Mouse (Mus musculus): ENCODE data around the gene Masp2. TPM values are rescaled to one million over a fixed set of nuclear protein-coding genes. Genes with fewer than 3 reads are reported as not detected.
A peak's percentile ranks its signal among the peaks of the same experiment; 100 is the strongest.

The Masp2 gene
- polyA plus RNA-seq, 1 experiment = 0.82 TPM

- TF ChIP-seq POLR2A (IDR thresholded peaks at IDR 0.05; ENCODE audit: borderline replicate concordance, insufficient read depth, low read length) (no peak), CTCF (IDR thresholded peaks at IDR 0.05; ENCODE audit: borderline replicate concordance, insufficient read depth, low read depth, low read length) (no peak)
- Histone ChIP-seq H3K27me3 (ENCODE audit: control insufficient read depth, insufficient read depth, low read length) (no peaks in the 10 kb centered on the region), H3K4me1 (ENCODE audit: control insufficient read depth, insufficient read depth, low read length) (no peaks in the 10 kb centered on the region; the same call in 1 of the 2 replicates), H3K27ac (ENCODE audit: insufficient read depth, low read length) (no peak overlapping the region), H3K4me3 (replicated peaks; ENCODE audit: insufficient read depth, low read depth, low read length) (no peak overlapping the region)
- WGBS = 84% methylated on average over 5 of the region's 5 CpGs
- no peak for DNase-seq
These were observed 38.8 kb downstream of the Masp2 start for GRCm38 (mm10) chr4:148641121-148641520.

- 41% methylated on average over 15 of the region's 15 CpGs for WGBS
- peak in 1 of 2 experiments; percentile 31 for DNase-seq
- TF ChIP-seq CTCF (IDR thresholded peaks at IDR 0.05; ENCODE audit: borderline replicate concordance, insufficient read depth, low read depth, low read length) (no peak), POLR2A (IDR thresholded peaks at IDR 0.05; ENCODE audit: borderline replicate concordance, insufficient read depth, low read length) (no peak)
- Histone ChIP-seq H3K4me3 (replicated peaks; ENCODE audit: insufficient read depth, low read depth, low read length) (peak within 1 kb of the TSS; percentile 23), H3K27ac (ENCODE audit: insufficient read depth, low read length) (no peak within 1 kb of the TSS), H3K4me1 (ENCODE audit: control insufficient read depth, insufficient read depth, low read length) (no peaks in the 10 kb centered on the region; the same call in 1 of the 2 replicates), H3K27me3 (ENCODE audit: control insufficient read depth, insufficient read depth, low read length) (no peaks in the 10 kb centered on the region)
These were observed 41.2 kb downstream of the Masp2 start, which contains the start of gene Gm572 for GRCm38 (mm10) chr4:148643291-148644156. TSS of gene Gm572 (plus strand) at chr4:148643317.

- no peak overlapping the region for H3K27ac ChIP-seq (ENCODE audit: insufficient read depth, low read length)
- peak; percentile 61 to 72 for DNase-seq
- 15% methylated on average over 9 of the region's 9 CpGs for WGBS
- peak; percentile 70; the same call in 1 of the 2 replicates for TF ChIP-seq CTCF (IDR thresholded peaks at IDR 0.05; ENCODE audit: borderline replicate concordance, insufficient read depth, low read depth, low read length)
- no peak for TF ChIP-seq POLR2A (IDR thresholded peaks at IDR 0.05; ENCODE audit: borderline replicate concordance, insufficient read depth, low read length)
- H3K27me3 ChIP-seq (ENCODE audit: control insufficient read depth, insufficient read depth, low read length) = no peaks in the 10 kb centered on the region
- H3K4me1 ChIP-seq (ENCODE audit: control insufficient read depth, insufficient read depth, low read length) = no peaks in the 10 kb centered on the region; the same call in 1 of the 2 replicates
- H3K4me3 ChIP-seq (replicated peaks; ENCODE audit: insufficient read depth, low read depth, low read length) = peak overlapping the region; percentile 23
These were observed 41.8 kb downstream of the Masp2 start for GRCm38 (mm10) chr4:148644157-148644511.

- Histone ChIP-seq H3K4me1 (ENCODE audit: control insufficient read depth, insufficient read depth, low read length) (no peaks in the 10 kb centered on the region; the same call in none of the 2 replicates), H3K27me3 (ENCODE audit: control insufficient read depth, insufficient read depth, low read length) (no peaks in the 10 kb centered on the region), H3K4me3 (replicated peaks; ENCODE audit: insufficient read depth, low read depth, low read length) (no peak overlapping the region), H3K27ac (ENCODE audit: insufficient read depth, low read length) (no peak overlapping the region)
- WGBS = 73% methylated on average over 6 of the region's 6 CpGs
- TF ChIP-seq CTCF (IDR thresholded peaks at IDR 0.05; ENCODE audit: borderline replicate concordance, insufficient read depth, low read depth, low read length) = no peak
- no peak for TF ChIP-seq POLR2A (IDR thresholded peaks at IDR 0.05; ENCODE audit: borderline replicate concordance, insufficient read depth, low read length)
- no peak for DNase-seq
These were observed 42.6 kb downstream of the Masp2 start for GRCm38 (mm10) chr4:148644926-148645325.

- DNase-seq = peak; percentile 72 to 85
- Histone ChIP-seq H3K4me3 (replicated peaks; ENCODE audit: insufficient read depth, low read depth, low read length) (peak overlapping the region; percentile 57), H3K4me1 (ENCODE audit: control insufficient read depth, insufficient read depth, low read length) (peaks cover 8% of the 10 kb centered on the region), H3K27me3 (ENCODE audit: control insufficient read depth, insufficient read depth, low read length) (no peaks in the 10 kb centered on the region), H3K27ac (ENCODE audit: insufficient read depth, low read length) (no peak overlapping the region)
- TF ChIP-seq CTCF (IDR thresholded peaks at IDR 0.05; ENCODE audit: borderline replicate concordance, insufficient read depth, low read depth, low read length) = no peak
- no peak for TF ChIP-seq POLR2A (IDR thresholded peaks at IDR 0.05; ENCODE audit: borderline replicate concordance, insufficient read depth, low read length)
- 9% methylated on average over 11 of the region's 11 CpGs for WGBS
These were observed 44.3 kb downstream of the Masp2 start for GRCm38 (mm10) chr4:148646616-148647015.

- Histone ChIP-seq H3K27me3 (ENCODE audit: control insufficient read depth, insufficient read depth, low read length) (no peaks in the 10 kb centered on the region), H3K27ac (ENCODE audit: insufficient read depth, low read length) (no peak overlapping the region), H3K4me3 (replicated peaks; ENCODE audit: insufficient read depth, low read depth, low read length) (no peak overlapping the region), H3K4me1 (ENCODE audit: control insufficient read depth, insufficient read depth, low read length) (peaks cover 8% of the 10 kb centered on the region)
- TF ChIP-seq POLR2A (IDR thresholded peaks at IDR 0.05; ENCODE audit: borderline replicate concordance, insufficient read depth, low read length) (no peak), CTCF (IDR thresholded peaks at IDR 0.05; ENCODE audit: borderline replicate concordance, insufficient read depth, low read depth, low read length) (no peak)
- WGBS = 86% methylated on average over 3 of the region's 3 CpGs
- no peak for DNase-seq
These were observed 47.0 kb downstream of the Masp2 start for GRCm38 (mm10) chr4:148649309-148649708.

GRCm38 (mm10) chr4:148651045-148651444, 48.7 kb downstream of the Masp2 start:
- peak; percentile 80 to 84 for DNase-seq
- TF ChIP-seq POLR2A (IDR thresholded peaks at IDR 0.05; ENCODE audit: borderline replicate concordance, insufficient read depth, low read length) (no peak), CTCF (IDR thresholded peaks at IDR 0.05; ENCODE audit: borderline replicate concordance, insufficient read depth, low read depth, low read length) (no peak)
- Histone ChIP-seq H3K27ac (ENCODE audit: insufficient read depth, low read length) (no peak overlapping the region), H3K4me1 (ENCODE audit: control insufficient read depth, insufficient read depth, low read length) (peaks cover 8% of the 10 kb centered on the region), H3K27me3 (ENCODE audit: control insufficient read depth, insufficient read depth, low read length) (no peaks in the 10 kb centered on the region), H3K4me3 (replicated peaks; ENCODE audit: insufficient read depth, low read depth, low read length) (no peak overlapping the region)
- 16% methylated on average over 9 of the region's 9 CpGs for WGBS
